Mouse (Mus musculus) erythroblast, adult 5-6 weeks (primary cell): ENCODE data around the gene Cyp4a29. TPM values are rescaled to one million over a fixed set of nuclear protein-coding genes. Genes with fewer than 3 reads are reported as not detected.
"Not testable (repeated sequence)": the region's sequence is repeated elsewhere in the genome, so short reads cannot be mapped to it uniquely, and the experiment has no call there.

Experiments
- ATAC-seq: replicated peaks from 2 replicates; pipeline ENCODE4 v1.8.0; 2016; ENCODE audit warnings: moderate number of reproducible peaks, mild to moderate bottlenecking, moderate TSS enrichment, inconsistent platforms; ENCODE audit not compliant: poor library complexity, low FRiP score, severe bottlenecking
- total RNA-seq, 2 experiments: library from RNA; stranded (forward) in 1 of 2; stranded (reverse) in 1 of 2; fragments of 150-400 nt in 1 of 2; fragments of 200-764, 138-1000 nt in 1 of 2; gene quantifications; 2 replicates each; pipeline versions ENCODE4 v1.2.3 to v1.2.4; 2015 to 2017; ENCODE audit warnings: low replicate concordance in 2 of 2

The Cyp4a29 gene
- not detected in 2 replicates for total RNA-seq (2015; ENCODE audit: low replicate concordance)
- total RNA-seq (2017; ENCODE audit: low replicate concordance), result not detected in 2 replicates

- no peak for ATAC-seq
These were observed at the start of gene Cyp4a29 for GRCm38 (mm10) chr4:115241784-115242183. Gene Cyp4a29, plus strand, starts transcription at chr4:115242084.

- not testable (repeated sequence) for ATAC-seq
These were observed 9.0 kb upstream of the Cyp4a29 start for GRCm38 (mm10) chr4:115232901-115233300.

GRCm38 (mm10) chr4:115236462-115237096 is 5.3 kb upstream of the Cyp4a29 start:
- no peak for ATAC-seq

GRCm38 (mm10) chr4:115264687-115265569 is 23.0 kb downstream of the Cyp4a29 start:
- ATAC-seq, result not testable (repeated sequence)

GRCm38 (mm10) chr4:115278215-115278982 is 36.5 kb downstream of the Cyp4a29 start:
- not testable (repeated sequence) for ATAC-seq

GRCm38 (mm10) chr4:115280342-115280741 is 38.5 kb downstream of the Cyp4a29 start:
- no peak for ATAC-seq

- ATAC-seq, result not testable (repeated sequence)
These were observed 38.9 kb downstream of the Cyp4a29 start for GRCm38 (mm10) chr4:115280779-115281178.

- not testable (repeated sequence) for ATAC-seq
These were observed 39.4 kb downstream of the Cyp4a29 start for GRCm38 (mm10) chr4:115281231-115281767.

- ATAC-seq, result not testable (repeated sequence)
These were observed 56.9 kb downstream of the Cyp4a29 start, which contains the start of gene Cyp4a12a for GRCm38 (mm10) chr4:115298746-115299145. Gene Cyp4a12a, plus strand, starts transcription at chr4:115299046.

Other genes starting within 250 kb of the Cyp4a29 start
- gene Stil, start 241.9 kb upstream of the Cyp4a29 start, total RNA-seq (2015; ENCODE audit: low replicate concordance), result 9.4 and 17.6 TPM in 2 replicates
- gene Stil, start 241.9 kb upstream of the Cyp4a29 start, total RNA-seq (2017; ENCODE audit: low replicate concordance), result 20.1 and 22.8 TPM in 2 replicates
- 75.1 and 94.0 TPM in 2 replicates for gene Tal1, start 185.7 kb upstream of the Cyp4a29 start, total RNA-seq (2015; ENCODE audit: low replicate concordance)
- 92.9 and 102 TPM in 2 replicates for gene Tal1, start 185.7 kb upstream of the Cyp4a29 start, total RNA-seq (2017; ENCODE audit: low replicate concordance)
- 377 and 402 TPM in 2 replicates for gene Pdzk1ip1, start 153.4 kb upstream of the Cyp4a29 start, total RNA-seq (2015; ENCODE audit: low replicate concordance)
- gene Pdzk1ip1, start 153.4 kb upstream of the Cyp4a29 start, total RNA-seq (2017; ENCODE audit: low replicate concordance), result 332 and 366 TPM in 2 replicates
- gene Cyp4x1, start 107.8 kb upstream of the Cyp4a29 start, total RNA-seq (2015; ENCODE audit: low replicate concordance), result not detected in 2 replicates
- gene Cyp4x1, start 107.8 kb upstream of the Cyp4a29 start, total RNA-seq (2017; ENCODE audit: low replicate concordance), result not detected in 2 replicates
- gene Cyp4a12a, start 57.0 kb downstream of the Cyp4a29 start, total RNA-seq (2015; ENCODE audit: low replicate concordance), result not detected in 2 replicates
- not detected in 2 replicates for gene Cyp4a12a, start 57.0 kb downstream of the Cyp4a29 start, total RNA-seq (2017; ENCODE audit: low replicate concordance)
- gene Cyp4a12b, start 169.5 kb downstream of the Cyp4a29 start, total RNA-seq (2015; ENCODE audit: low replicate concordance), result not detected in 2 replicates
- gene Cyp4a12b, start 169.5 kb downstream of the Cyp4a29 start, total RNA-seq (2017; ENCODE audit: low replicate concordance), result not detected in 2 replicates
- not detected in 2 replicates for gene Cyp4a30b, start 210.5 kb downstream of the Cyp4a29 start, total RNA-seq (2015; ENCODE audit: low replicate concordance)
- gene Cyp4a30b, start 210.5 kb downstream of the Cyp4a29 start, total RNA-seq (2017; ENCODE audit: low replicate concordance), result not detected in 2 replicates